Mouse (Mus musculus): Measurements from ENCODE around the gene Oat. TPM values are rescaled to one million over a fixed set of nuclear protein-coding genes. Genes with fewer than 3 reads are reported as not detected.

Oat gene
- polyA plus RNA-seq, 1 experiment from 2014 or later: 290 TPM

- Histone ChIP-seq H3K36me3 (ENCODE audit: control insufficient read depth, insufficient read depth, low read length) (no peaks in the 10 kb centered on the region), H3K27me3 (ENCODE audit: control insufficient read depth, insufficient read depth, low read depth, low read length) (no peaks in the 10 kb centered on the region), H3K9ac (ENCODE audit: low read length) (peak within 1 kb of the TSS; percentile 74), H3K27ac (ENCODE audit: low read length) (no peak within 1 kb of the TSS), H3K4me2 (ENCODE audit: low read depth, low read length) (peak within 1 kb of the TSS; percentile 77), H3K9me3 (ENCODE audit: control insufficient read depth, low read length) (no peaks in the 10 kb centered on the region), H3K4me1 (replicated peaks; ENCODE audit: control insufficient read depth, insufficient read depth, low read length) (peaks cover 4% of the 10 kb centered on the region; the same call in 1 of the 2 replicates), H3K4me3 (ENCODE audit: low read length) (peak within 1 kb of the TSS; percentile 66)
- ATAC-seq (ENCODE audit: low read depth): peak; percentile 86
- WGBS: 7% methylated on average over 44 of the region's 44 CpGs
Measured at GRCm38 (mm10) chr7:132610468-132611318, 34.5 kb upstream of the Oat start, which contains the start of gene Lhpp. TSS of gene Lhpp (plus strand) at chr7:132610638.

GRCm38 (mm10) chr7:132608316-132609020 lies 32.3 kb upstream of the Oat start:
- Histone ChIP-seq H3K4me1 (replicated peaks; ENCODE audit: control insufficient read depth, insufficient read depth, low read length) (no peaks in the 10 kb centered on the region; the same call in 1 of the 2 replicates), H3K27ac (ENCODE audit: low read length) (no peak overlapping the region), H3K36me3 (ENCODE audit: control insufficient read depth, insufficient read depth, low read length) (no peaks in the 10 kb centered on the region), H3K4me3 (ENCODE audit: low read length) (no peak overlapping the region), H3K9ac (ENCODE audit: low read length) (no peak overlapping the region), H3K27me3 (ENCODE audit: control insufficient read depth, insufficient read depth, low read depth, low read length) (peaks cover 4% of the 10 kb centered on the region; the same call in 1 of the 2 replicates), H3K9me3 (ENCODE audit: control insufficient read depth, low read length) (no peaks in the 10 kb centered on the region), H3K4me2 (ENCODE audit: low read depth, low read length) (no peak overlapping the region)
- WGBS: 88% methylated on average over 4 of the region's 4 CpGs
- no peak for ATAC-seq (ENCODE audit: low read depth)

- Histone ChIP-seq H3K27ac (ENCODE audit: low read length) (no peak overlapping the region), H3K4me3 (ENCODE audit: low read length) (no peak overlapping the region), H3K9me3 (ENCODE audit: control insufficient read depth, low read length) (no peaks in the 10 kb centered on the region), H3K9ac (ENCODE audit: low read length) (no peak overlapping the region), H3K36me3 (ENCODE audit: control insufficient read depth, insufficient read depth, low read length) (no peaks in the 10 kb centered on the region), H3K27me3 (ENCODE audit: control insufficient read depth, insufficient read depth, low read depth, low read length) (peaks cover 30% of the 10 kb centered on the region), H3K4me2 (ENCODE audit: low read depth, low read length) (no peak overlapping the region), H3K4me1 (replicated peaks; ENCODE audit: control insufficient read depth, insufficient read depth, low read length) (no peaks in the 10 kb centered on the region; the same call in 1 of the 2 replicates)
- 46% methylated on average over 5 of the region's 5 CpGs for WGBS
- no peak for ATAC-seq (ENCODE audit: low read depth)
Measured at GRCm38 (mm10) chr7:132605689-132606088, 29.5 kb upstream of the Oat start.

GRCm38 (mm10) chr7:132604720-132605119 lies 28.5 kb upstream of the Oat start:
- Histone ChIP-seq H3K9ac (ENCODE audit: low read length) (no peak overlapping the region), H3K4me1 (replicated peaks; ENCODE audit: control insufficient read depth, insufficient read depth, low read length) (peaks cover 4% of the 10 kb centered on the region), H3K4me2 (ENCODE audit: low read depth, low read length) (no peak overlapping the region), H3K9me3 (ENCODE audit: control insufficient read depth, low read length) (no peaks in the 10 kb centered on the region), H3K36me3 (ENCODE audit: control insufficient read depth, insufficient read depth, low read length) (no peaks in the 10 kb centered on the region), H3K4me3 (ENCODE audit: low read length) (no peak overlapping the region), H3K27ac (ENCODE audit: low read length) (no peak overlapping the region), H3K27me3 (ENCODE audit: control insufficient read depth, insufficient read depth, low read depth, low read length) (peaks cover 40% of the 10 kb centered on the region)
- ATAC-seq (ENCODE audit: low read depth): no peak
- WGBS: 78% methylated on average over 4 of the region's 4 CpGs

- Histone ChIP-seq H3K9me3 (ENCODE audit: control insufficient read depth, low read length) (no peaks in the 10 kb centered on the region), H3K9ac (ENCODE audit: low read length) (no peak overlapping the region), H3K36me3 (ENCODE audit: control insufficient read depth, insufficient read depth, low read length) (no peaks in the 10 kb centered on the region), H3K4me3 (ENCODE audit: low read length) (no peak overlapping the region), H3K27me3 (ENCODE audit: control insufficient read depth, insufficient read depth, low read depth, low read length) (peaks cover 78% of the 10 kb centered on the region), H3K27ac (ENCODE audit: low read length) (no peak overlapping the region), H3K4me2 (ENCODE audit: low read depth, low read length) (no peak overlapping the region), H3K4me1 (replicated peaks; ENCODE audit: control insufficient read depth, insufficient read depth, low read length) (peaks cover 19% of the 10 kb centered on the region)
- WGBS: 12% methylated on average over 8 of the region's 8 CpGs
- no peak for ATAC-seq (ENCODE audit: low read depth)
Measured at GRCm38 (mm10) chr7:132600926-132601325, 24.7 kb upstream of the Oat start.

GRCm38 (mm10) chr7:132600026-132600425 lies 23.8 kb upstream of the Oat start:
- no peak overlapping the region for H3K9ac ChIP-seq (ENCODE audit: low read length)
- ATAC-seq (ENCODE audit: low read depth): peak; percentile 22; the same call in 1 of the 2 replicates
- no peak overlapping the region for H3K27ac ChIP-seq (ENCODE audit: low read length)
- H3K4me2 ChIP-seq (ENCODE audit: low read depth, low read length): peak overlapping the region; percentile 63
- no peaks in the 10 kb centered on the region for H3K36me3 ChIP-seq (ENCODE audit: control insufficient read depth, insufficient read depth, low read length)
- H3K27me3 ChIP-seq (ENCODE audit: control insufficient read depth, insufficient read depth, low read depth, low read length): peaks cover 83% of the 10 kb centered on the region
- H3K4me3 ChIP-seq (ENCODE audit: low read length): peak overlapping the region; percentile 42
- WGBS: 2% methylated on average over 9 of the region's 9 CpGs
- no peaks in the 10 kb centered on the region for H3K9me3 ChIP-seq (ENCODE audit: control insufficient read depth, low read length)
- peaks cover 19% of the 10 kb centered on the region for H3K4me1 ChIP-seq (replicated peaks; ENCODE audit: control insufficient read depth, insufficient read depth, low read length)

- H3K36me3 ChIP-seq (ENCODE audit: control insufficient read depth, insufficient read depth, low read length): no peaks in the 10 kb centered on the region
- no peak within 1 kb of the TSS for H3K9ac ChIP-seq (ENCODE audit: low read length)
- peak within 1 kb of the TSS; percentile 42 for H3K4me3 ChIP-seq (ENCODE audit: low read length)
- peak; percentile 44; the same call in 1 of the 2 replicates for ATAC-seq (ENCODE audit: low read depth)
- no peak within 1 kb of the TSS for H3K27ac ChIP-seq (ENCODE audit: low read length)
- H3K4me1 ChIP-seq (replicated peaks; ENCODE audit: control insufficient read depth, insufficient read depth, low read length): peaks cover 19% of the 10 kb centered on the region
- H3K9me3 ChIP-seq (ENCODE audit: control insufficient read depth, low read length): no peaks in the 10 kb centered on the region
- peaks cover 83% of the 10 kb centered on the region for H3K27me3 ChIP-seq (ENCODE audit: control insufficient read depth, insufficient read depth, low read depth, low read length)
- H3K4me2 ChIP-seq (ENCODE audit: low read depth, low read length): peak within 1 kb of the TSS; percentile 63
- WGBS: under 1% methylated on average over 48 of the region's 52 CpGs
Measured at GRCm38 (mm10) chr7:132599071-132599975, 23.1 kb upstream of the Oat start, which contains the start of gene Nkx1-2. TSS of gene Nkx1-2 (minus strand) at chr7:132599637.

GRCm38 (mm10) chr7:132597251-132598041 lies 21.2 kb upstream of the Oat start:
- peak overlapping the region; percentile 85 for H3K4me2 ChIP-seq (ENCODE audit: low read depth, low read length)
- peaks cover 76% of the 10 kb centered on the region for H3K27me3 ChIP-seq (ENCODE audit: control insufficient read depth, insufficient read depth, low read depth, low read length)
- no peaks in the 10 kb centered on the region for H3K9me3 ChIP-seq (ENCODE audit: control insufficient read depth, low read length)
- WGBS: under 1% methylated on average over 60 of the region's 60 CpGs
- H3K4me3 ChIP-seq (ENCODE audit: low read length): peak overlapping the region; percentile 55
- no peak overlapping the region for H3K27ac ChIP-seq (ENCODE audit: low read length)
- peaks cover 19% of the 10 kb centered on the region for H3K4me1 ChIP-seq (replicated peaks; ENCODE audit: control insufficient read depth, insufficient read depth, low read length)
- peak; percentile 37; the same call in 1 of the 2 replicates for ATAC-seq (ENCODE audit: low read depth)
- peak overlapping the region; percentile 42 for H3K9ac ChIP-seq (ENCODE audit: low read length)
- H3K36me3 ChIP-seq (ENCODE audit: control insufficient read depth, insufficient read depth, low read length): no peaks in the 10 kb centered on the region

Data from lung, embryonic 16.5 days (tissue).